Mouse (Mus musculus) embryo, embryonic 11.5 days (tissue): Measurements from ENCODE around the gene Acp4.
"Not testable (repeated sequence)": the region's sequence is repeated elsewhere in the genome, so short reads cannot be mapped to it uniquely, and the experiment has no call there.

Source experiments
- DNase-seq: peaks from one replicate; pipeline ENCODE4 v3.0.0-alpha.2; 2012; ENCODE audit warnings: low read depth, low spot score

The Acp4 gene

GRCm38 (mm10) chr7:44257278-44257677 lies at the start of gene Acp4:
TSS of gene Acp4 (minus strand) at chr7:44257378.
- DNase-seq: no peak

DNA sequence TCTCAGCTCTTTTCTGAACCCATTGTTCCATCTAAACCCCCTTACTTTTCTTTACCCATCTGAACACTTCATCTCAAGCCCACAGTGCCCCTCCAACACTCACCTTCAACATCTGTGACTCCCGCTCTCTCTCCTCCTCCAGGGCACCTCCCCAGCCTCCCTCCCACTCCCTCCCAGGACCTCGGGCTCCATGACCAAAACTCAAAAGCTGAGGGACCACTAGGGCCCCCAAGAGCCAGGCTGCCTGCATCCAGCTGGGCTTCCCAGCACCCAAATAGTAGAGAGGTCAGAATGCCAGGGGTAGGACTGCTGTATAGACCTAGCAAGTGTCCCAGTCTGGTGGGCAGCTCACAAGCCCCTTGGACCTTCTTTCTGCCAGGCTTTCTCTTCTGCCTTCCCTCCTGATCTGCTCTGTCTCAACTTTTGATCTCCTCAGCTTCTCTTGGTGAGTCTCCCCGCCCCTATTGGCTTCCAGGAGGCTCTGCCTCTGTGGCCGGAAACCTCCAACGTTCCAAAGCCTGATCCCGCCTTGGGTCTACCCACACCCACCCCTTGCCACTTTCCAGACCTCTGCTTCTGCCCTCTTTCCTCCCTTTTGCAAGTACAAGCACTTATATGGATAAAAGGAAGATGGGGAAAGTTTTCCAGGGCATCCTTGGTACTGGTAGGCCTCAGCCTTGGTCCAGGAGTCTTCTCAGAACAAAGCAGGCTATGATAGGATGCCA lies 49.5 kb upstream of the Acp4 start, which contains the start of gene Clec11a:
TSS of gene Clec11a (minus strand) at position 387 of the 725 bp plus-strand sequence.
- no peak for DNase-seq

GRCm38 (mm10) chr7:44305686-44306085 lies 48.5 kb upstream of the Acp4 start:
- DNase-seq: no peak

DNA sequence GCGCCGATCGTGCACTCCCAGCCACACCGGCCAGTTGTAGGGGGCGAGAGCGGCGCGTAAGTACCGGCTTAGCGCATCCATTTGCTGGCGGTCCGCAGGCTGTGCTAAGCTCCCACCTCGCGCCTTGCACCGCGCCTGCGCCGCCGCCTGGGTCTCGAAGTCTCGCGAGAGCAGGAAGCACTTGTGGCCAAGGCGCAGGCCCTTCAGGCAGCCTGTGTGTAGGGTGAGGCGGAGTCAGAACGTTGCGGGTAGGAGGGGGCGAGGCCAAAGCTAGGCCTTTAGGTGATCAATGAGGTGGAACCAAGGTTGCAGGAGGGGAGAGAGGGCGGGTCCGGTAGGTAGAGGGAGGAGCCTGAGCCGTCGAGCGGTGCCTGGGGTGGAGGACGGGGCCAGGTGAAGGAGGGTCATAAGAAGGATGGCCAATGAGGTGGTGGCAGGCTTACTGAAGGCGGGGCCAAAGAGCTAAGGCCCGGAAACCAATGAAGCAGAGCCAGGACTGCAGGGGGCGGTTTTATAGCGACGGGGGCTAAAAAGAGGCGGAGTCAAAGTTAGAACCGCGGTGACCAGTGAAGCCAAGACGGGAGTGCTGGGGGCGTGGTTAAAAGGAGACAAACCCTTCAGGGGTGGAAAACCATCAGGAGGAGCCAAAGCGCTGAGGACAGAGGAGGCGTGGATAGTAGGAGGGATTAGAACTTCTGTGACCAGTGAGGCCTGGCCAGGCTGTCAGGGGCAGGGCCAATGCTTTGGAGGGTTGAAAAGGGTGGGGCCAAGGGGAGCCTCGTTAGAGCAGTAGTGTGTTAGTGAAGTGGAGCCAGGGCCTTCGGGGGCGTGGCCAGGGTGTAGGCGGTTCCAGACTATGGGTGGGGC lies 47.8 kb upstream of the Acp4 start:
- DNase-seq: peak; percentile 98

DNA sequence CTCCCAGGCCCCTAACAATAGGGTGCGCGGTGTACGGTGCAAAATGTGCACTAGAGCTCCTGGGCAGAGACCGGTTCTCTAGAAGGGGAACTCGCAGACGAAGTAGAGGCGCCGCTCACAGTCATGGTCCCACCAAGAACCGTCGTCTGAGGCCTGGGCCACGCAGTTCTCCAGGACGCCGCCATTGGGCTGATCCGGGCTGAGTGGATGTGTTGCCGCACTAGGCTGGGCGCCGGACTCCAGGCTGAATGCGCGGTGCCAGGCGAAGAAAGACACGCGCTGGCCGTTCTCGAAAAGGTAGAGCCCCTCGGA lies 47.2 kb upstream of the Acp4 start:
- DNase-seq: no peak

GRCm38 (mm10) chr7:44303346-44304340 lies 46.5 kb upstream of the Acp4 start:
- no peak for DNase-seq

GRCm38 (mm10) chr7:44297501-44297900 lies 40.3 kb upstream of the Acp4 start:
- not testable (repeated sequence) for DNase-seq

DNA sequence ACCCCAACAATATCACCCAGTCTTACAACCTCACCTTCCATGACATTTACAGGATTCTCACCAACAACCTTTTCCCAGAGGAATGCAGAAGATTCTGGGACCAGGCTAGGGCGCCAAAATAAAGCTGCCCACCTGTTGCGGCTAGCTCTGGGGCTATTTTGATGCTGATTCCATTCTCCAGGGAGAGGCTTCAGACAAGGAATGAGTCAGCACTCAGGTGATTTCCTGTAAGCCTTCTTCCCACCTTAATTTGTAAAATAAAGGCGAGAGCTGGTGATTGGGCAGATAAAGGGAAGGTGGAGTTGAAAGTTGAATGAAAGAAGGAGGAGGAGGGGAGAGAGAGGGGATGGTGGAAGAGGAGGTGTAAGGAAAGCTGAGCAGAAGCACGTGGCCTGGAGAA lies 34.2 kb upstream of the Acp4 start:
- DNase-seq: no peak

GRCm38 (mm10) chr7:44290986-44291385 lies 33.8 kb upstream of the Acp4 start:
- DNase-seq: no peak

DNA sequence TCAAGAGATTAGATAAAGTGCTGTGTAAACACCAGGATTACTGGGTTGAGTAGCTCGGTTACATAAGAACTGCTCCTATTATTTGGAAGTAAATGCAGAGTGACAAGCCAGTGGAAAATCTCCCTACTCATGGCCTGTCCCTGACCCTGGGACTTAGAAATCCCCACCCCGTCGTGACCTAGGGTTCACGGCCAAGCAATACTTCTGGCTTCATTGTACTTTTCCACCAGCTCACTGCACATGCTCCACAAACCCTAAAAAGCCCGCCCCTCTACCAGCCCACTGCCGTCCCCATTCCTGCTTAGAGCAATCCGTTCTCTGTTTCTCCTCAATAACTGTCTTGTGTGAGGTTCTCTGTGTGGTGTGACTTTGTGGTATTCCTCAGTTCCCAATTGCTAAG lies 30.6 kb upstream of the Acp4 start:
- DNase-seq: no peak

DNA sequence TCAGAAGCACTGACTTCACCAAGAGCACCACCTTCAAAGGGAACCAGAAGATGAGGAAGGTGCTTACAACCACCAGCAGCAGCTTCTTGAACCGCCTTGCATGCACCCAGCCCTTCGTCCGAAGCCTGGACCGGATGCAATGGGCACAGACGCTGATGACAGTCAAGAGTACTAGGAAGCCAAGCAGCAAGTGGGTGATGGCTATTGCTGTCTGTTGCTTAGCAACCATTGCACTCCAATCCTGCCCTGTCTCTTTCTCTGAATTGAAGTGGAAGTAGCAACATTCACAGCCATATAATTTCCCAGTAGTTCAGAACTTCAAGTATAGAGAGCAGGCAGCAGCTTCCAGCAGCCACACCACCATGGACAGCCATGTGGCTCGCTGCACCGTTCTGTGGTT lies 24.4 kb upstream of the Acp4 start:
- no peak for DNase-seq

DNA sequence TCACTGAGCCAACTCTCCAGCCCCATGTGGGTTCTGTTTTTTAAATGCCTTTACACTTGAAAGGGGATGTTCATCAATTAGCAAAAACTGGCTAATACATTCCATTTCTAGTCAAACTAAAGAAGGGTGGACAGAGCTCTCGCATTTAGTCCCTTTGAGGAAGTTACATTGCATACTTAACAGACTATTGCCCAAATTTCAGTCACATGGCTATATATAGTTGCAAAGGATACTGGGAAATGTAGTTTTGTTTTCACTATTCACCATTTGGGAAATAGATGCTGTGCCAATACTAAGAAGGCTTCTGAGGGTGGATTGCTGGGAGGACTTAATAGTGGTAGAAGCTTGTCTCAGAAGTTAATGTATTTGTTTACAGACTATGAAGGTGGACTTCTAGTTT lies 23.8 kb upstream of the Acp4 start:
- DNase-seq: no peak

- DNase-seq: no peak
Observed at GRCm38 (mm10) chr7:44277250-44277622, 20.1 kb upstream of the Acp4 start.

DNA sequence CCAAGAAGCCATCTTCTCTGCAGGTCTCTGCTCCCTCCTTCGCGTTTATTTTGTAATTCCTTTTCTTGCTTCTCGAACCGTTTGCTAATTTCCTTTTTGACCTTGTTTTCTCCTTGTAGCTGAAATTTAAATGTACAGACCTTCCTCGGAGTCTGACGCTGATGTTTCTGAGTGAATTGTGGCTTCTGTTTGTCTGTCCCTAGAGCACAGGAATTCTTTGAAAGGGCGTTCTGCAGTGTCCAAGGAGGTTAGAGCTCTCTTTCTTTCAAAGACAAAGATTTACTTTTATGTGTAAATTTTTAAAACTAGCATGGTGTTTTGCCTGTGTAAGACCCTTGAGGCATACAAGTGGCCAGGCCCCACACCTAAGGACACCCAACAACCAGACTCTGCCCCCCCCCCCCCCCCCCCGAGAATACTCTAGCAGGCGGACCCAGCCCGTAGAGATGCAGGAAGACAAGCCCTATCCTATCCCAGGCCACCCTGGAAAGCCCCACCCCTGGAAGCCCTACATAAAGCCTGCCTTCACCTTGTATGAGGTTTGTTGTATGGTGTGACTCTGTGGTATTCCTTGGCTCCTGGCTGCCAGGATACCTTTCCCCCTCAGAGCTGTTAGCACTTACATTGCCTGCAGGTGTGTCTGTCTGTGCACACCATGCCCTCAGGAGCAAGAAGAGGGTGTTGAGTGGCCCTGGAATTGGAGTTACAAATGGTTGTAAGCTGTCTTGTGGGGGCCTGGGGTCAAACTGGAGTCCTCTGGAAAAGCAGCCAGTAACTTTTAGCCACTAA lies 19.5 kb upstream of the Acp4 start:
- DNase-seq: no peak

DNA sequence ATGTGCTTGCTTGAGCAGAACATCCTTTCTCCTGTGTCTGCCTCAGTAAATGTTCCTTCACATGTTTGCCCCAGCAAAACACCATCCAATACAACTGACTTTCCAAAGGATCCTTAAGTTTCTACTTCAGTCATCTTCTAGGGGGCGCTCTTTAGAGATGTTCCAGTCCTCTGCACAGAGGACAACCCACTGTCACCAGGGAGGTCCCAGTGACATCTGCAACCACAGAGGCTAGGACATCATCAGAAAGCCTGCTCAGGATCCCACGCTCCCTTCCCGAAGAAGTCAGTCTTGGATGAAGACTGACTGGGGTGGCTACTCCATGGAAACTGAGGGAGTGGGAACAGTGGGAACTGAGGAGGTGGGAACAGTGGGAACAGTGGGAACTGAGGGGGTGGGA lies 18.4 kb upstream of the Acp4 start:
- DNase-seq: no peak

- DNase-seq: no peak
Observed at GRCm38 (mm10) chr7:44274096-44274495, 16.9 kb upstream of the Acp4 start.

- no peak for DNase-seq
Observed at GRCm38 (mm10) chr7:44273446-44273845, 16.3 kb upstream of the Acp4 start.

DNA sequence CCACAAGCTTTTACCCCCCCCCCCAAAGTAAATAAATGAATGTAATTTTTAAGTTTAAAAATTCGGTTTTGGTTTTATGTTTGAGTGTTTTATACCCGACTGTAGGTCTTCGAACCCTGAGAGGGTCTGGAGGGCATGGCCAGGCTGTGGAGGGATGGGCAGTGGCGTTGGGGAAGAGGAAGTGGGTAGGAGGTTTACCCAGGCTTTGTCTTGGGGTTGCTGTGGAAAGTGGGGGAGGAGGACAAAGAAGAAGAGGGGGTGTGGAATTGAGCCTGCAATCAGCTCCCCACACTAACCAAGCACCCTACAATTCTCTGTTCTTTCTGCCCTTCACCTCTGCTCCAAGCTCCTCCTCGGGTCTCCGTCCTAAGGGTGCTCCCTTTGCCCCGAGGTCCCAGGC lies 15.4 kb upstream of the Acp4 start:
- no peak for DNase-seq

GRCm38 (mm10) chr7:44271309-44271708 lies 14.1 kb upstream of the Acp4 start:
- DNase-seq: no peak

GRCm38 (mm10) chr7:44269397-44269796 lies 12.2 kb upstream of the Acp4 start:
- DNase-seq: no peak

DNA sequence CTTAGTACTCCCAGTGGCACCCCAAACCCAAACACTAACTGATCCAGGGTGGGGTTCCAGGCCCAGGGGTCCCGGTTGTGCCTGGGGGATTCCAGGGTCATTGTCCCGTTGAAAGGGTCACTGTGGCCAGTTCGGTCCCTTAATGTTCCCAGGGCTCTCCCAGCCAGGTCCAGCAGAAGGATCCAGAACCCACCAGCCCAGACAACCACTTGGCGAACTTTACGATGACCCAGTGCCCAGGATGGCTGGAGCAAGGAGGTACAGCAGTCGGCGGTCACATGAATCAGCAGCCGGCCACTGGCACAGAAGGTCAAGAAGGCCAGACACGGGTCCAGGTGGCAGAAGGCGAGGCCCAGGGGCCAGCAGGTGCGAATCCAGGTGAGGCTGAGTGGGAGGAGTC lies 10.9 kb upstream of the Acp4 start:
- DNase-seq: no peak
